Mouse (Mus musculus) E14TG2a.4 (cell line): ENCODE measurements around the gene Kpna1.

Source experiments
- CTCF ChIP-seq: conservative IDR thresholded peaks from 2 replicates; pipeline ENCODE4 v1.5.1; 2014; ENCODE audit warnings: low read length
- POU5F1 ChIP-seq: IDR thresholded peaks from 2 replicates; pipeline ENCODE4 v1.6.1; 2014; ENCODE audit warnings: low read length, borderline replicate concordance

DNA sequence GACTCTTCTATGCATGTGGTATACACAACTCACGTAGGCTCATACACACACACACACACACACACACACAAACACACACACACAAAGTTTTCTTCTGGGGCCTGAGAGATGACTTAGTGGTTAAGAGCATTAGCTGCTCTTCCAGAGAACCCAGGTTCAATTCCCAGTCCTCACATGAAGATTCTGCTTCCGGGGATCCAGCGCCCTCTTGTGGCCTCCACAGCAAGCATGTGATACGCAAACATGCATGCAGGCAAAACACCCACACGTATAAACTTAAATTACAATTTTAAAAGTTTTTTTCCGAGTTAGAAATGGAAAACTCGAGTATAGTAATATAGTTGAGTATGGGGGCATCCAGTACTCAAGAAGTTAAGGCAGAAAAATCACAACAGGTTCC is 37.2 kb upstream of the Kpna1 start:
- TF ChIP-seq CTCF (peak; percentile 70), POU5F1 (no peak)
